Mouse (Mus musculus): Measurements from ENCODE around the gene Mest. TPM values are rescaled to one million over a fixed set of nuclear protein-coding genes. Genes with fewer than 3 reads are reported as not detected.
A peak's percentile ranks its signal among the peaks of the same experiment; 100 is the strongest.

Mest gene
- total RNA-seq, 1 experiment from 2014 or later: 0.14 TPM

- no peak for ATAC-seq (replicated peaks; ENCODE audit: low read depth, poor library complexity, severe bottlenecking)
These were observed 19.9 kb upstream of the Mest start for GRCm38 (mm10) chr6:30703476-30703875.

- no peak for ATAC-seq (replicated peaks; ENCODE audit: low read depth, poor library complexity, severe bottlenecking)
These were observed 19.3 kb upstream of the Mest start for GRCm38 (mm10) chr6:30703977-30704602.

GRCm38 (mm10) chr6:30709115-30709514 is 14.2 kb upstream of the Mest start:
- ATAC-seq (replicated peaks; ENCODE audit: low read depth, poor library complexity, severe bottlenecking): no peak

GRCm38 (mm10) chr6:30710371-30711364 is 12.7 kb upstream of the Mest start:
- ATAC-seq (replicated peaks; ENCODE audit: low read depth, poor library complexity, severe bottlenecking): no peak

GRCm38 (mm10) chr6:30711365-30711763 is 12.0 kb upstream of the Mest start:
- no peak for ATAC-seq (replicated peaks; ENCODE audit: low read depth, poor library complexity, severe bottlenecking)

DNA sequence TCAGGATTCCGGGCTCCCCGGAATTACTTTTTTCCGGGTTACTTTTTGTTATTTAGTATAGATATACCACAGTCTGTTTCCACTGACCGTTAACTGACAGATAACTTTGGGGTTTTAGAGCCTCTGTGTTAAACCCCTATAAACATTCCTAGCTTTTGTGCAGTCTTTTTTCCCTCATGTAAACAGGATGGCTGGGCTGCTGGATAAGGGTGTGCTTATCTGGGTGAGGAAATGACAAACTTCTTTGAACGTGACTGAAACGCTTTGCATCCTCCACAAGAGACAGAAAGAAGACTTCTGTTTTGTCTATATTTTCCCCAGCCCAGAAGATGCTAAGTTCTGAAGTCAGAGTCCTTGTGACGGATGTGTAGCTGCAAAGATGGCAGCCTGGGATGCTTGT is 10.9 kb upstream of the Mest start:
- 0 out of 2 replicates have a peak, but pooled peaks have one; percentile 36 for ATAC-seq (replicated peaks; ENCODE audit: low read depth, poor library complexity, severe bottlenecking)

DNA sequence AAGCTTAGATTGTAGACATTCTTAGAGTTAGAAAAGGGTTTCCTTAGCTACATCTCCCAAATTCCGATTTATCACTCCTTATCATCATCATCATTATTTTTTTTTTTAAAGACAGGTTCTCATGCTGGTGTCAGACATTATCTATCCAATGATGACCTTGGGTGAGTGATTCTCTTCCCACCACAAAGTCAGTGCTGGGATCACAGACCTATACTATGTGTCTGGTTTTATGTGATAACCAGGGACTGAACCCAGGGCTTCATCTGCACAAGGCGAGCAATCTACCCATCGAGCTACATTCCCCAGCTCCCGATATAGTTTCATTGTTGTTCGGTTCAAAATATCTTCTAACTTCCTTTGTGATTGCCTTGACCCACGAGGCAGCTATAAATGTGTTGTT is 9.9 kb upstream of the Mest start:
- no peak for ATAC-seq (replicated peaks; ENCODE audit: low read depth, poor library complexity, severe bottlenecking)

DNA sequence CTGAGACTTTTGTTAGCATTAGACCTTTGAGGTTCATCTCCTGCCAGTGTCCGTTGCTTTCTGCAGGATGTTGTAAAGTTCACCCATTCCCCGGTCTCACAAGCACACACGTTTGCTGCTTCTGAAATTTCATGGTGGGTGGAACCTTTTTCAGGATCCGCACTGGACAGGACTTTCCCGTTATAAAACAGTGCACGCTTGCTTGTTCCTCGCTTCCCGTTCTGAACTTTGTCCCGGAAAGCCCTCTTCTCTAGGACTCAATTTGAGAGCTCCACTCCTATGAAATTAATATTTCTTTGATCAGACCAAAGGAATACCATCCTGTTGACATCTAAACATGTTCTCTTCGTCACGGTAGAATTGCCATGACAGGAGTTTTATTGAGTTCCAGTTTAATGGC is 9.5 kb upstream of the Mest start:
- ATAC-seq (replicated peaks; ENCODE audit: low read depth, poor library complexity, severe bottlenecking): no peak

GRCm38 (mm10) chr6:30714891-30715471 is 8.4 kb upstream of the Mest start:
- no peak for ATAC-seq (replicated peaks; ENCODE audit: low read depth, poor library complexity, severe bottlenecking)

DNA sequence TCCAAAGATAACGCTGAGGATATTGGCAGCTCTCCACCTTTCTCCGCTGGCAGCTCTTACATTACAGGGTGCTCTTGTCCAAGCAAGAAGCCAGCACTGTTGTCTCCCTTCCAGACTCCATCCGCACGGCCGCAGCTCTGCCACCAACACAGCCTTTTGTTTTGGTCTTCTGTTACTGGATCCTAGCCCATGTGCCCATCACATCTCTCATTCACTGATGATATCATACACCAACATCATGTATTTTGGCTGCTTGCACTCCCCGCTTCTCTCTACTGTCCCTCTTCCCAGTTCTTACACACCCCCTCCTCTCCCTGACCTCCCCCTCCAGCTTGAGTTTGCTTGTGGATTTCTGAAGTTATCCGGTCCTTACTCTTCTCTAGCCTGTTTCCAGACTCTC is 6.6 kb upstream of the Mest start:
- ATAC-seq (replicated peaks; ENCODE audit: low read depth, poor library complexity, severe bottlenecking): no peak

GRCm38 (mm10) chr6:30722385-30723164 is 772 bp upstream of the Mest start:
- ATAC-seq (replicated peaks; ENCODE audit: low read depth, poor library complexity, severe bottlenecking): no peak

DNA sequence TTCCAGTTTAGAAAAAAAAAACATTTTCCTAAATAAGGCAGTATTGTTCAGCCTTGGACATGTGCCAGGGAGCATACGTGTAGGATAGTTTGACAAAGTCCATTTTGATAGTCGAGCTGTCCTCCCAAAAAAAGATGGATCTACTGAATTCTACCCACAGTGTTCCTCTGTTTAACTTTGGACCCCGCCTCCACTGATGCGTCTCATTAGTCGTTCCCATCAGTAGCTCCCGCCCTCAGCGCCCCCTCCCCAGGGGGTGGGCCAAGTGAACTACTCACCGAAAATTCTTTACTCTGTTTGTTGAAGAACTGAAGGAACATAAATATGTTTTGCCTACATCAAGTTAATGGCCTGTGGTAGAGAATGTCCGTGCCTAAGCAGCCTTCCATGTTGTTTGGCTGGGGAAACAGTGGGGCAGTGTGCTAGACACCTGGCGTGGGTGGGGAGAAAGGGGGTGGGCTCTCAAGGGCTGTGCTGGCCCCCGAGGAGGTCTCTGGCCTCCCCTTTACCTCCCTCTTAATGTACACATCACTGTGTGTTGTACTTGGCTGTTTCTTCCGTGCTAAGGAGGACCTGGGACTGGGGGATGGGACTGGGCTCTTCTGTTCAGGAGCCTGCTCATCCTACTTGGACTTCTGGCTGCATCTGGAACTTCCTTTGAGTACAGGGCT is 7.1 kb downstream of the Mest start:
- no peak for ATAC-seq (replicated peaks; ENCODE audit: low read depth, poor library complexity, severe bottlenecking)

GRCm38 (mm10) chr6:30732571-30733130 is 9.3 kb downstream of the Mest start:
- ATAC-seq (replicated peaks; ENCODE audit: low read depth, poor library complexity, severe bottlenecking): no peak

DNA sequence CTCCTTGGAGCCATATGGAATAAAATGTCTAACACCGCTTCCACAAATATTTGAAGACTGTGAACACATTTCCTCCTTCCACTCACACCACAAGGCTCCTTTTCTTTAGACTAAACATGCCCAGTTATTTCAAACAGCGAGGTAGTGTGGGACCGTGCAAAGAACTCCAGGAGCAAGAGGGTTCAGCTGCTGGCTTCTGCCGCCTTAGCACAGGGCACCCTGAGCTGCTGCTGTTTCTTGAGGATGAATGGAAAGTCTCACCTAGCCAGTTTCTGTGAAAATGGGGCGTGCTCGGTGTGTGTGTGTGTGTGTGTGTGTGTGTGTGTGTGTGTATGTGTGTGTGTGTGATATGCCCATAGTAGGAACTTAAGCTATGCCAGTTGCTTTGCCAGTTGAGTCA is 11.1 kb downstream of the Mest start:
- no peak for ATAC-seq (replicated peaks; ENCODE audit: low read depth, poor library complexity, severe bottlenecking)

GRCm38 (mm10) chr6:30734988-30735727 is 11.8 kb downstream of the Mest start:
- ATAC-seq (replicated peaks; ENCODE audit: low read depth, poor library complexity, severe bottlenecking): 0 out of 2 replicates have a peak, but pooled peaks have one; percentile 24

- ATAC-seq (replicated peaks; ENCODE audit: low read depth, poor library complexity, severe bottlenecking): no peak
These were observed 12.5 kb downstream of the Mest start for GRCm38 (mm10) chr6:30735728-30736371.

GRCm38 (mm10) chr6:30736372-30736762 is 13.0 kb downstream of the Mest start:
- no peak for ATAC-seq (replicated peaks; ENCODE audit: low read depth, poor library complexity, severe bottlenecking)

- peak; percentile 67 for ATAC-seq (replicated peaks; ENCODE audit: low read depth, poor library complexity, severe bottlenecking)
These were observed 13.7 kb downstream of the Mest start for GRCm38 (mm10) chr6:30736864-30737547.
